Comparison of ENCODE assay signal across 10 mouse cellular contexts in genomic region chr5:148837069-148837468, GRCm38 (mm10).
DNase-seq lines count a peak whose midpoint lies in the region; ATAC-seq and TF ChIP-seq lines count a peak whose summit lies in the region.
"Had no signal": no experiment of that assay in that cellular context is flagged by ENCODE, and none has a peak within 500 bp of the region (broad histone marks: within the 10 kb centered on the region; RNA-seq: fewer than 3 reads in every experiment).

No protein-coding gene starts in this region.

- TF ChIP-seq POLR2A in lung, adult 2 months (IDR thresholded peaks at IDR 0.05; ENCODE audit: borderline replicate concordance, extremely low read depth, low read depth, low read length), result no peak

- H3K9ac ChIP-seq in lung, embryonic 14.5 days, result no peak overlapping the region
- no peak overlapping the region for H3K9ac ChIP-seq in liver, embryonic 16.5 days (ENCODE audit: low read depth, low read length)
- H3K9ac ChIP-seq in forebrain, embryonic 14.5 days (ENCODE audit: low read length), result no peak overlapping the region
- H3K9ac ChIP-seq: limb, embryonic 12.5 days had no signal

- WGBS in lung, embryonic 14.5 days, result 31% methylated on average over 8 of the region's 8 CpGs
- 41% methylated on average over 8 of the region's 8 CpGs for WGBS in lung, adult 2 months
- 9% methylated on average over 8 of the region's 8 CpGs for WGBS in liver, embryonic 16.5 days (ENCODE audit: insufficient replicate concordance)
- WGBS in forebrain, embryonic 14.5 days, result 37% methylated on average over 8 of the region's 8 CpGs

- peak; percentile 41; the same call in 1 of the 2 replicates for ATAC-seq in lung, embryonic 14.5 days (ENCODE audit: insufficient read depth)
- ATAC-seq in liver, embryonic 16.5 days (ENCODE audit: low read depth), result peak; percentile 88
- no peak for ATAC-seq in forebrain, embryonic 14.5 days

- H3K27me3 ChIP-seq in lung, embryonic 14.5 days (ENCODE audit: insufficient read depth, low read length), result peaks cover 5% of the 10 kb centered on the region
- peaks cover 1% of the 10 kb centered on the region; the same call in 1 of the 2 replicates for H3K27me3 ChIP-seq in liver, embryonic 16.5 days (ENCODE audit: control insufficient read depth, insufficient read depth, low read depth, low read length)
- no peaks in the 10 kb centered on the region for H3K27me3 ChIP-seq in forebrain, embryonic 14.5 days (replicated peaks; ENCODE audit: control insufficient read depth, insufficient read depth, low read length)

- no peaks in the 10 kb centered on the region for H3K9me3 ChIP-seq in lung, embryonic 14.5 days (ENCODE audit: low read depth, low read length)
- no peaks in the 10 kb centered on the region for H3K9me3 ChIP-seq in liver, embryonic 16.5 days (replicated peaks; ENCODE audit: control insufficient read depth, low read length)
- no peaks in the 10 kb centered on the region for H3K9me3 ChIP-seq in forebrain, embryonic 14.5 days (replicated peaks; ENCODE audit: control insufficient read depth, low read length)
- H3K9me3 ChIP-seq: limb, embryonic 12.5 days had no signal

- H3K4me3 ChIP-seq in lung, embryonic 14.5 days (ENCODE audit: low read depth, low read length), result no peak overlapping the region
- no peak overlapping the region for H3K4me3 ChIP-seq in lung, adult 2 months (replicated peaks; ENCODE audit: extremely low read depth, low read depth, low read length)
- no peak overlapping the region for H3K4me3 ChIP-seq in liver, embryonic 16.5 days (ENCODE audit: low read depth, low read length)
- no peak overlapping the region for H3K4me3 ChIP-seq in forebrain, embryonic 14.5 days (ENCODE audit: low read depth, low read length)
- H3K4me3 ChIP-seq: limb, embryonic 12.5 days had no signal

- no peaks in the 10 kb centered on the region for H3K36me3 ChIP-seq in lung, embryonic 14.5 days (ENCODE audit: insufficient read depth)
- H3K36me3 ChIP-seq in liver, embryonic 16.5 days (ENCODE audit: control insufficient read depth, insufficient read depth), result no peaks in the 10 kb centered on the region
- H3K36me3 ChIP-seq in forebrain, embryonic 14.5 days (ENCODE audit: control insufficient read depth, insufficient read depth, low read length), result no peaks in the 10 kb centered on the region
- H3K36me3 ChIP-seq: limb, embryonic 12.5 days had no signal

- H3K4me1 ChIP-seq in lung, embryonic 14.5 days (ENCODE audit: insufficient read depth), result no peaks in the 10 kb centered on the region
- H3K4me1 ChIP-seq in lung, adult 2 months (ENCODE audit: control insufficient read depth, insufficient read depth, low read length), result no peaks in the 10 kb centered on the region
- H3K4me1 ChIP-seq in liver, embryonic 16.5 days (ENCODE audit: control insufficient read depth, low read depth, low read length), result no peaks in the 10 kb centered on the region
- no peaks in the 10 kb centered on the region; the same call in 1 of the 2 replicates for H3K4me1 ChIP-seq in forebrain, embryonic 14.5 days (ENCODE audit: control insufficient read depth, insufficient read depth, low read length)
- H3K4me1 ChIP-seq: limb, embryonic 12.5 days had no signal

- no peak for TF ChIP-seq CTCF in lung, embryonic 14.5 days (IDR thresholded peaks at IDR 0.05; ENCODE audit: low read depth)
- TF ChIP-seq CTCF in lung, adult 2 months (IDR thresholded peaks at IDR 0.05; ENCODE audit: insufficient read depth, low read length), result no peak

- DNase-seq in lung, embryonic 14.5 days, result peak; percentile 58
- no peak for DNase-seq in lung, adult 2 months
- DNase-seq in c-Kit-positive CD71-negative TER-119-negative erythroid progenitor cells, embryonic 14.5 days (ENCODE audit: low read depth), result peak; percentile 74
- peak; percentile 18 to 37 for DNase-seq in thymus, postnatal 10 days (ENCODE audit: low spot score in 2 of 2)
- no peak for DNase-seq in right cerebral cortex, postnatal 36 days (ENCODE audit: low spot score in 2 of 2)
- no peak for DNase-seq in ovary, postnatal 36 days (ENCODE audit: low spot score)
- DNase-seq in forebrain, embryonic 14.5 days (ENCODE audit: low spot score), result no peak
- DNase-seq: heart, postnatal 14 days had no signal

- H3K4me2 ChIP-seq in lung, embryonic 14.5 days, result no peak overlapping the region
- no peak overlapping the region for H3K4me2 ChIP-seq in liver, embryonic 16.5 days (ENCODE audit: low read depth, low read length)
- no peak overlapping the region for H3K4me2 ChIP-seq in forebrain, embryonic 14.5 days (ENCODE audit: low read length)
- H3K4me2 ChIP-seq: limb, embryonic 12.5 days had no signal

- no peak overlapping the region for H3K27ac ChIP-seq in lung, embryonic 14.5 days (ENCODE audit: low read depth)
- H3K27ac ChIP-seq in liver, embryonic 16.5 days (ENCODE audit: low read length), result no peak overlapping the region
- H3K27ac ChIP-seq in forebrain, embryonic 14.5 days (ENCODE audit: low read depth, low read length), result no peak overlapping the region
- H3K27ac ChIP-seq: limb, embryonic 12.5 days had no signal

Comparison
In these comparisons a context has a peak if more than half of its experiments do, and no peak if none do; other contexts are left out.
1. DNase-seq: peak in lung, embryonic 14.5 days (single experiment), c-Kit-positive CD71-negative TER-119-negative erythroid progenitor cells, embryonic 14.5 days (single experiment) and thymus, postnatal 10 days (2 of 2); none in lung, adult 2 months (single experiment), right cerebral cortex, postnatal 36 days (0 of 2), ovary, postnatal 36 days (single experiment) and forebrain, embryonic 14.5 days (single experiment).